Mouse (Mus musculus) heart, adult 2 months (tissue): Measurements from ENCODE around the gene Anks1b. TPM values are rescaled to one million over a fixed set of nuclear protein-coding genes. Genes with fewer than 3 reads are reported as not detected.

Experiments
- DNase-seq, 2 experiments: peaks; one replicate each; pipeline ENCODE4 v3.0.0; 2021
- H3K27ac ChIP-seq: fragments of 200-600 bp; 2 replicates; pipeline ENCODE4 v1.8.1; 2022
- H3K27me3 ChIP-seq: fragments of 200-500 bp; 2 replicates; pipeline ENCODE4 v1.6.1; 2012; ENCODE audit warnings: mild to moderate bottlenecking, low read length, inconsistent platforms, mixed read lengths; ENCODE audit not compliant: control insufficient read depth, insufficient read depth
- H3K36me3 ChIP-seq: fragments of 200-500 bp; 2 replicates; pipeline ENCODE4 v1.6.1; 2012; ENCODE audit warnings: low read length, inconsistent platforms; ENCODE audit not compliant: control insufficient read depth, insufficient read depth
- H3K4me1 ChIP-seq: fragments of 200-500 bp; 2 replicates; pipeline ENCODE4 v1.6.1; 2011; ENCODE audit warnings: low read length; ENCODE audit not compliant: control insufficient read depth, insufficient read depth
- H3K4me3 ChIP-seq: fragments of 200-600 bp; 2 replicates; pipeline ENCODE4 v1.8.1; 2022
- H3K79me2 ChIP-seq: fragments of 200-500 bp; replicated peaks from 2 replicates; pipeline ENCODE4 v1.6.1; 2012; ENCODE audit warnings: mild to moderate bottlenecking, inconsistent platforms, low read length, moderate library complexity, mixed read lengths; ENCODE audit not compliant: control insufficient read depth, insufficient read depth
- H3K9ac ChIP-seq: fragments of 200-500 bp; 2 replicates; pipeline ENCODE4 v1.6.1; 2012; ENCODE audit warnings: low read depth, mild to moderate bottlenecking, control low read depth, inconsistent platforms, low read length, mixed read lengths
- CTCF ChIP-seq: fragments of 200-600 bp; IDR thresholded peaks from 2 replicates; pipeline ENCODE4 v1.8.1; 2022; ENCODE audit warnings: antibody characterized with exemption, mild to moderate bottlenecking, moderate library complexity
- EP300 ChIP-seq: fragments of 200-500 bp; IDR thresholded peaks from 2 replicates; pipeline ENCODE4 v1.6.1; 2011; ENCODE audit warnings: low read depth, low read length, control low read depth; ENCODE audit not compliant: insufficient read depth
- POLR2A ChIP-seq: fragments of 200-500 bp; IDR thresholded peaks from 2 replicates; pipeline ENCODE4 v1.6.1; 2011; ENCODE audit warnings: mild to moderate bottlenecking, low read depth, low read length, control low read depth; ENCODE audit not compliant: insufficient read depth
- WGBS: fragments of 180-500 bp; shearing (Covaris S2); methylation state at CpG from one replicate; pipeline ENCODE4 v1.1.7; 2018; 5-methylcytosine and 5-hydroxymethylcytosine counted together
- intact Hi-C: fragments of 180-260 bp; cut with DNase I; formaldehyde crosslinking; loops from one replicate; pipeline ENCODE4 v1.15.1; 2025
- polyA plus RNA-seq: library from polyadenylated mRNA; depleted of rRNA; stranded (reverse); fragments of >200 nt; gene quantifications from 2 replicates; pipeline ENCODE4 v1.2.3, GENCODE M21; 2012
- total RNA-seq, 2 experiments: library from RNA; stranded (reverse); gene quantifications; 2 replicates each; pipeline ENCODE4 v1.2.3; 2021

Anks1b gene
- total and polyA plus RNA-seq, 3 experiments, result 0.16 to 0.80 (median 0.52) TPM

- WGBS, result 78% methylated on average over 1 of the region's 1 CpGs
- H3K36me3 ChIP-seq, result no peaks in the 10 kb centered on the region
- H3K27ac ChIP-seq, result no peak overlapping the region
- H3K79me2 ChIP-seq, result no peaks in the 10 kb centered on the region
- no peak overlapping the region for H3K4me3 ChIP-seq
- H3K27me3 ChIP-seq, result no peaks in the 10 kb centered on the region; the same call in 1 of the 2 replicates
- intact Hi-C loops, result no loop called here
- DNase-seq, result no peak
- no peak for TF ChIP-seq CTCF
- TF ChIP-seq POLR2A, result no peak
- no peak for TF ChIP-seq EP300
- H3K4me1 ChIP-seq, result no peaks in the 10 kb centered on the region
- H3K9ac ChIP-seq, result no peak overlapping the region
Observed at GRCm38 (mm10) chr10:90724931-90725330, 851.6 kb downstream of the Anks1b start.

- peak; percentile 25 to 43 for DNase-seq
- no peaks in the 10 kb centered on the region for H3K4me1 ChIP-seq
- no peak overlapping the region for H3K27ac ChIP-seq
- H3K27me3 ChIP-seq, result no peaks in the 10 kb centered on the region; the same call in 1 of the 2 replicates
- H3K4me3 ChIP-seq, result peak overlapping the region; percentile 24
- WGBS, result 29% methylated on average over 21 of the region's 22 CpGs
- TF ChIP-seq EP300 (0 out of 2 replicates have a peak, but pooled peaks have one; percentile 43), POLR2A (no peak), CTCF (peak; percentile 74)
- H3K9ac ChIP-seq, result no peak overlapping the region
- no peaks in the 10 kb centered on the region for H3K79me2 ChIP-seq
- intact Hi-C loops, result loop anchor here (1.0 kb wide), 1 partner anchor 304 kb away; no protein-coding TSS in a partner anchor
- H3K36me3 ChIP-seq, result no peaks in the 10 kb centered on the region
Observed at GRCm38 (mm10) chr10:90728401-90729358, 855.4 kb downstream of the Anks1b start.

- Histone ChIP-seq H3K4me3 (no peak overlapping the region), H3K79me2 (no peaks in the 10 kb centered on the region), H3K9ac (no peak overlapping the region), H3K27ac (no peak overlapping the region), H3K4me1 (no peaks in the 10 kb centered on the region), H3K27me3 (no peaks in the 10 kb centered on the region; the same call in 1 of the 2 replicates), H3K36me3 (no peaks in the 10 kb centered on the region)
- 44% methylated on average over 10 of the region's 10 CpGs for WGBS
- intact Hi-C loops, result no loop called here
- TF ChIP-seq POLR2A, result no peak
- TF ChIP-seq EP300, result no peak
- no peak for TF ChIP-seq CTCF
- no peak for DNase-seq
Observed at GRCm38 (mm10) chr10:90729527-90729926, 856.2 kb downstream of the Anks1b start.

- intact Hi-C loops, result loop anchor here (1.0 kb wide), 1 partner anchor 299 kb away; no protein-coding TSS in a partner anchor
- Histone ChIP-seq H3K27ac (no peak overlapping the region), H3K9ac (no peak overlapping the region), H3K4me3 (no peak overlapping the region), H3K27me3 (no peaks in the 10 kb centered on the region; the same call in 1 of the 2 replicates), H3K79me2 (no peaks in the 10 kb centered on the region), H3K4me1 (no peaks in the 10 kb centered on the region), H3K36me3 (no peaks in the 10 kb centered on the region)
- no peak for TF ChIP-seq POLR2A
- TF ChIP-seq CTCF, result no peak
- no peak for TF ChIP-seq EP300
- WGBS, result 53% methylated on average over 4 of the region's 4 CpGs
- no peak for DNase-seq
Observed at GRCm38 (mm10) chr10:90732823-90733222, 859.5 kb downstream of the Anks1b start.

- TF ChIP-seq EP300 (no peak), POLR2A (no peak), CTCF (peak; percentile 68)
- no peak overlapping the region for H3K4me3 ChIP-seq
- no peaks in the 10 kb centered on the region for H3K36me3 ChIP-seq
- H3K79me2 ChIP-seq, result no peaks in the 10 kb centered on the region
- no peaks in the 10 kb centered on the region for H3K4me1 ChIP-seq
- DNase-seq, result no peak
- H3K27me3 ChIP-seq, result no peaks in the 10 kb centered on the region
- H3K9ac ChIP-seq, result no peak overlapping the region
- no peak overlapping the region for H3K27ac ChIP-seq
- WGBS, result 28% methylated on average over 5 of the region's 5 CpGs
- intact Hi-C loops, result loop anchor here (1.0 kb wide), 1 partner anchor 299 kb away; no protein-coding TSS in a partner anchor
Observed at GRCm38 (mm10) chr10:90733632-90734031, 860.3 kb downstream of the Anks1b start.

GRCm38 (mm10) chr10:90738475-90738874 lies 865.2 kb downstream of the Anks1b start:
- no peak overlapping the region for H3K4me3 ChIP-seq
- H3K27ac ChIP-seq, result no peak overlapping the region
- DNase-seq, result no peak
- H3K79me2 ChIP-seq, result no peaks in the 10 kb centered on the region
- no peaks in the 10 kb centered on the region for H3K4me1 ChIP-seq
- H3K27me3 ChIP-seq, result no peaks in the 10 kb centered on the region
- H3K36me3 ChIP-seq, result no peaks in the 10 kb centered on the region
- no peak overlapping the region for H3K9ac ChIP-seq
- WGBS, result 51% methylated on average over 2 of the region's 2 CpGs
- intact Hi-C loops, result no loop called here
- TF ChIP-seq EP300 (no peak), POLR2A (no peak), CTCF (no peak)
